Mouse (Mus musculus): ENCODE data around the gene Usp46. TPM values are rescaled to one million over a fixed set of nuclear protein-coding genes. Genes with fewer than 3 reads are reported as not detected.
A peak's percentile ranks its signal among the peaks of the same experiment; 100 is the strongest.

Usp46 gene
- polyA plus RNA-seq, 2 experiments, result 20.0 to 39.1 TPM

DNA sequence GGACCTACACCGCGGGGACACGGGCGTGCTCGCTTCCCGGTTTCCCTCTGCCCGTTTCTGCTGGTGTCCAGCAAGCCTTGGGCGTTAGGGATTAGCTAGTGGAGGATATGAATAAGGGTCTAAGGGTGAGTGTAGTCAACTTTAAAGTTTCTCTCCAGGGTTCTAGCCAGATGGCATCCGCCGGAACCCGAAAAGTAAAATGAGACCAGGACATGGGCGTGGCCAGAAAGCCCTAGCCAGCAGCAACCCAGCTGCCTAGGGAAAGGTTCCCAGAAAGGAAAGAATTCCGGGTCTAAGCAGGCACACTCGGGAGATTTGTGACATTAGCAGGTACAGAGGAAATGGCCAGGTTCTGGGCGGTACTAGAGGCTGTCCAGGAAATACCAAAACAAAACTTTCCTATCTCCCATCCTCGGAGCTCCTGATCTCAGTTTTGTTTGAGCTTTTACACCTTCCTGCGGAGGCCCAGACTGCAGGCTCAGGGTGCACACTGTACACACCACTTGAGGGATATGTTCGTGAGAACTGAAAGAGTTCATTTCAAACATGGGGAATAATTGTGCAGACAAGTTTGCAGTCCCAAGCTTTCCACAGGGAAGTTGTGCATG, 587 bp upstream of the Usp46 start:
- Histone ChIP-seq H3K9me3 (ENCODE audit: control insufficient read depth, low read length) (no peaks in the 10 kb centered on the region), H3K4me3 (replicated peaks; ENCODE audit: low read length) (peak overlapping the region; percentile 85), H3K27ac (replicated peaks; ENCODE audit: low read depth, low read length) (peak overlapping the region; percentile 97), H3K27me3 (ENCODE audit: control insufficient read depth, insufficient read depth, low read length) (no peaks in the 10 kb centered on the region), H3K36me3 (ENCODE audit: control insufficient read depth, insufficient read depth, low read length) (no peaks in the 10 kb centered on the region), H3K9ac (ENCODE audit: low read depth, low read length, severe bottlenecking) (peak overlapping the region; percentile 93), H3K4me1 (ENCODE audit: control insufficient read depth, insufficient read depth, low read length) (peaks cover 37% of the 10 kb centered on the region), H3K4me2 (replicated peaks; ENCODE audit: low read depth, low read length, severe bottlenecking) (peak overlapping the region; percentile 82)
- peak; percentile 81 for DNase-seq (ENCODE audit: low spot score)
- WGBS, result under 1% methylated on average over 18 of the region's 18 CpGs
- TF ChIP-seq POLR2A (IDR thresholded peaks at IDR 0.05; ENCODE audit: borderline replicate concordance, extremely low read depth, insufficient read depth, insufficient read length), result 0 out of 2 replicates have a peak, but pooled peaks have one; percentile 20
- peak; percentile 62 for ATAC-seq (ENCODE audit: low FRiP score, low read depth)

GRCm38 (mm10) chr5:74067346-74067745, 885 bp downstream of the Usp46 start:
- Histone ChIP-seq H3K9ac (ENCODE audit: low read depth, low read length, severe bottlenecking) (peak overlapping the region; percentile 93), H3K9me3 (ENCODE audit: control insufficient read depth, low read length) (no peaks in the 10 kb centered on the region), H3K36me3 (ENCODE audit: control insufficient read depth, insufficient read depth, low read length) (no peaks in the 10 kb centered on the region), H3K4me2 (replicated peaks; ENCODE audit: low read depth, low read length, severe bottlenecking) (peak overlapping the region; percentile 82), H3K27me3 (ENCODE audit: control insufficient read depth, insufficient read depth, low read length) (no peaks in the 10 kb centered on the region), H3K4me1 (ENCODE audit: control insufficient read depth, insufficient read depth, low read length) (peaks cover 39% of the 10 kb centered on the region), H3K27ac (replicated peaks; ENCODE audit: low read depth, low read length) (peak overlapping the region; percentile 97), H3K4me3 (replicated peaks; ENCODE audit: low read length) (peak overlapping the region; percentile 85)
- WGBS, result 5% methylated on average over 4 of the region's 4 CpGs
- DNase-seq (ENCODE audit: low spot score) (no peak), ATAC-seq (ENCODE audit: low FRiP score, low read depth) (no peak)
- no peak for TF ChIP-seq POLR2A (IDR thresholded peaks at IDR 0.05; ENCODE audit: borderline replicate concordance, extremely low read depth, insufficient read depth, insufficient read length)

DNA sequence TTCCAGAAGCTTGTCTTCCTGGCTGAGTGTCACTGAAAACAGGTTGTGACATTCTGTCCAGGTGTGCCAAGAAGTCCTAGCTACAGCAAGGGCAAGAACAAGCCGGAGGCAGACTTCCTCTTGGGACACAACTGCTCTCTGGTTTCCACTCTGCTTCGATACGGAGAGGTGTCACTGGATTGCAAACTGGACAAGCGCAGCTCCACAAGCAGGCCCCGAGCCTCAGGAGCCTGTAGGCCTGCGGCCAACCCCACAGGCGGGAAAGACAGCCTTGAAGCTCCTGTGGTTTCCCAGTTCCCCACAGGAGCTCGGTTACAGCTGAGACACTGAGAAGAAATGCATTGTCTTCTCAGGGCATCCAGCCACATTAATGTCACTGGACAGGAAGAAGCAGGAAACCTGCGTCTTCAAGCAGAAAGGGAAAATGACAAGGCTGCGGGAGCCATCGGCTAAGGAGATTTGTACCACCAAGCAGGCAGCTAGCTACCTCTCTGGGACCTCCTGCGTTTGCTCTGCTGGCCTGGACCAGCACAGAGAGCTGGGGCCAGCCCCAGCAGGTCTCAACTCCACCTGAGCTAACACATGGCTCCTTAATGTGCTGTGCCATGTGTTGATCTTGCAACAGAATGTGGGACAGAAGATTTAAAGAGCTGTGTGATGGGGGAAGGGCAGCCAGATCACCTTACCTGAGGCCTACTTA, 1.7 kb downstream of the Usp46 start:
- peak; percentile 20 for DNase-seq (ENCODE audit: low spot score)
- ATAC-seq (ENCODE audit: low FRiP score, low read depth), result no peak
- peak overlapping the region; percentile 82 for H3K4me2 ChIP-seq (replicated peaks; ENCODE audit: low read depth, low read length, severe bottlenecking)
- peaks cover 46% of the 10 kb centered on the region for H3K4me1 ChIP-seq (ENCODE audit: control insufficient read depth, insufficient read depth, low read length)
- no peaks in the 10 kb centered on the region for H3K9me3 ChIP-seq (ENCODE audit: control insufficient read depth, low read length)
- TF ChIP-seq POLR2A (IDR thresholded peaks at IDR 0.05; ENCODE audit: borderline replicate concordance, extremely low read depth, insufficient read depth, insufficient read length), result no peak
- H3K27me3 ChIP-seq (ENCODE audit: control insufficient read depth, insufficient read depth, low read length), result no peaks in the 10 kb centered on the region
- no peaks in the 10 kb centered on the region for H3K36me3 ChIP-seq (ENCODE audit: control insufficient read depth, insufficient read depth, low read length)
- H3K4me3 ChIP-seq (replicated peaks; ENCODE audit: low read length), result peak overlapping the region; percentile 85
- WGBS, result 17% methylated on average over 12 of the region's 12 CpGs
- H3K9ac ChIP-seq (ENCODE audit: low read depth, low read length, severe bottlenecking), result peak overlapping the region; percentile 93
- H3K27ac ChIP-seq (replicated peaks; ENCODE audit: low read depth, low read length), result peak overlapping the region; percentile 21

- Histone ChIP-seq H3K4me2 (replicated peaks; ENCODE audit: low read depth, low read length, severe bottlenecking) (peak overlapping the region; percentile 82), H3K4me1 (ENCODE audit: control insufficient read depth, insufficient read depth, low read length) (peaks cover 53% of the 10 kb centered on the region), H3K27ac (replicated peaks; ENCODE audit: low read depth, low read length) (no peak overlapping the region), H3K4me3 (replicated peaks; ENCODE audit: low read length) (peak overlapping the region; percentile 85), H3K36me3 (ENCODE audit: control insufficient read depth, insufficient read depth, low read length) (no peaks in the 10 kb centered on the region), H3K27me3 (ENCODE audit: control insufficient read depth, insufficient read depth, low read length) (no peaks in the 10 kb centered on the region), H3K9ac (ENCODE audit: low read depth, low read length, severe bottlenecking) (no peak overlapping the region), H3K9me3 (ENCODE audit: control insufficient read depth, low read length) (no peaks in the 10 kb centered on the region)
- 26% methylated on average over 11 of the region's 11 CpGs for WGBS
- no peak for TF ChIP-seq POLR2A (IDR thresholded peaks at IDR 0.05; ENCODE audit: borderline replicate concordance, extremely low read depth, insufficient read depth, insufficient read length)
- DNase-seq (ENCODE audit: low spot score) (no peak), ATAC-seq (ENCODE audit: low FRiP score, low read depth) (no peak)
Observed at GRCm38 (mm10) chr5:74065565-74066275, 2.5 kb downstream of the Usp46 start.

GRCm38 (mm10) chr5:74064844-74065243, 3.4 kb downstream of the Usp46 start:
- peak overlapping the region; percentile 82 for H3K4me2 ChIP-seq (replicated peaks; ENCODE audit: low read depth, low read length, severe bottlenecking)

More at GRCm38 (mm10) chr5:74064844-74065243, 3.4 kb downstream of the Usp46 start:
- Histone ChIP-seq H3K9me3 (ENCODE audit: control insufficient read depth, low read length) (no peaks in the 10 kb centered on the region), H3K4me1 (ENCODE audit: control insufficient read depth, insufficient read depth, low read length) (peaks cover 53% of the 10 kb centered on the region), H3K27me3 (ENCODE audit: control insufficient read depth, insufficient read depth, low read length) (no peaks in the 10 kb centered on the region), H3K9ac (ENCODE audit: low read depth, low read length, severe bottlenecking) (no peak overlapping the region), H3K27ac (replicated peaks; ENCODE audit: low read depth, low read length) (no peak overlapping the region), H3K36me3 (ENCODE audit: control insufficient read depth, insufficient read depth, low read length) (no peaks in the 10 kb centered on the region; the same call in 1 of the 2 replicates), H3K4me3 (replicated peaks; ENCODE audit: low read length) (0 out of 2 replicates have a peak overlapping the region, but pooled peaks have one; percentile 4)
- DNase-seq (ENCODE audit: low spot score) (no peak), ATAC-seq (ENCODE audit: low FRiP score, low read depth) (no peak)
- 72% methylated on average over 7 of the region's 7 CpGs for WGBS
- no peak for TF ChIP-seq POLR2A (IDR thresholded peaks at IDR 0.05; ENCODE audit: borderline replicate concordance, extremely low read depth, insufficient read depth, insufficient read length)

All from limb, embryonic 14.5 days (tissue).